Mouse (Mus musculus) neural tube, embryonic 11.5 days (tissue): ENCODE measurements at regions not wholly inside any gene's neighbourhood (a gene's known extent, or its start where the extent isn't known, plus 50 kb on each side); places are given as distances from the start of the nearest gene placed in this dataset.

ENCODE experiments used
- ATAC-seq: fragments of 200-750 bp; cut with Nextera tagmentation; 2 replicates; pipeline ENCODE4 v1.8.0; 2017; ENCODE audit warnings: moderate number of reproducible peaks, mild to moderate bottlenecking, moderate TSS enrichment, moderate library complexity; ENCODE audit not compliant: insufficient read depth, low FRiP score, low TSS enrichment
- DNase-seq: peaks from one replicate; pipeline ENCODE4 v3.0.0-alpha.2; 2015; ENCODE audit warnings: low spot score
- H3K27ac ChIP-seq: fragments of 300-500 bp; sonication (generic); 2 replicates; pipeline ENCODE4 v1.5.1; 2014; ENCODE audit warnings: low read depth, mild to moderate bottlenecking, low read length
- H3K27me3 ChIP-seq: fragments of 300-500 bp; sonication (generic); 2 replicates; pipeline ENCODE4 v1.6.1; 2014; ENCODE audit warnings: mild to moderate bottlenecking, low read length, mixed read lengths; ENCODE audit not compliant: control insufficient read depth, insufficient read depth
- H3K36me3 ChIP-seq: fragments of 300-500 bp; sonication (generic); 2 replicates; pipeline ENCODE4 v1.6.1; 2014; ENCODE audit warnings: mild to moderate bottlenecking, low read length, moderate library complexity, mixed read lengths; ENCODE audit not compliant: control insufficient read depth, insufficient read depth
- H3K4me1 ChIP-seq: fragments of 300-500 bp; sonication (generic); 2 replicates; pipeline ENCODE4 v1.6.1; 2014; ENCODE audit warnings: low read length, mixed read lengths; ENCODE audit not compliant: control insufficient read depth, insufficient read depth
- H3K4me2 ChIP-seq: fragments of 300-500 bp; sonication (generic); 2 replicates; pipeline ENCODE4 v1.6.1; 2014; ENCODE audit warnings: low read depth, mild to moderate bottlenecking, moderate library complexity
- H3K4me3 ChIP-seq: fragments of 300-500 bp; sonication (generic); 2 replicates; pipeline ENCODE4 v1.5.1; 2014; ENCODE audit warnings: low read depth, low read length
- H3K9ac ChIP-seq: fragments of 300-500 bp; sonication (generic); 2 replicates; pipeline ENCODE4 v1.6.1; 2014; ENCODE audit warnings: mild to moderate bottlenecking, low read length
- H3K9me3 ChIP-seq: fragments of 300-500 bp; sonication (generic); 2 replicates; pipeline ENCODE4 v1.6.1; 2016; ENCODE audit warnings: low read length; ENCODE audit not compliant: control insufficient read depth
- WGBS: fragments of 180-500 bp; shearing (Covaris S2); extraction: QIAGEN DNeasy Blood & Tissue Kit; methylation state at CpG from one replicate; pipeline ENCODE4 v1.1.7; 2014; 5-methylcytosine and 5-hydroxymethylcytosine counted together

GRCm38 (mm10) chr1:155504581-155505328 is 53.2 kb upstream of the Acbd6 start:
- H3K27ac ChIP-seq, result no peak overlapping the region
- H3K4me1 ChIP-seq, result no peaks in the 10 kb centered on the region
- DNase-seq (no peak), ATAC-seq (no peak)
- no peak overlapping the region for H3K4me3 ChIP-seq
- H3K9ac ChIP-seq, result no peak overlapping the region
- no peaks in the 10 kb centered on the region for H3K27me3 ChIP-seq
- H3K36me3 ChIP-seq, result no peaks in the 10 kb centered on the region
- no peaks in the 10 kb centered on the region for H3K9me3 ChIP-seq
- no peak overlapping the region for H3K4me2 ChIP-seq
- 69% methylated on average over 12 of the region's 12 CpGs for WGBS

GRCm38 (mm10) chr1:155505361-155506077 is 52.4 kb upstream of the Acbd6 start:
- no peaks in the 10 kb centered on the region for H3K9me3 ChIP-seq

More at GRCm38 (mm10) chr1:155505361-155506077, 52.4 kb upstream of the Acbd6 start:
- ATAC-seq (no peak), DNase-seq (no peak)
- WGBS, result 88% methylated on average over 6 of the region's 6 CpGs
- no peak overlapping the region for H3K4me2 ChIP-seq
- H3K4me1 ChIP-seq, result no peaks in the 10 kb centered on the region
- H3K27ac ChIP-seq, result no peak overlapping the region
- H3K27me3 ChIP-seq, result no peaks in the 10 kb centered on the region
- H3K36me3 ChIP-seq, result no peaks in the 10 kb centered on the region
- H3K9ac ChIP-seq, result no peak overlapping the region
- no peak overlapping the region for H3K4me3 ChIP-seq
